Mouse (Mus musculus): ENCODE measurements around the gene Gpd2.
A peak's percentile ranks its signal among the peaks of the same experiment; 100 is the strongest.

Gpd2 gene

DNA sequence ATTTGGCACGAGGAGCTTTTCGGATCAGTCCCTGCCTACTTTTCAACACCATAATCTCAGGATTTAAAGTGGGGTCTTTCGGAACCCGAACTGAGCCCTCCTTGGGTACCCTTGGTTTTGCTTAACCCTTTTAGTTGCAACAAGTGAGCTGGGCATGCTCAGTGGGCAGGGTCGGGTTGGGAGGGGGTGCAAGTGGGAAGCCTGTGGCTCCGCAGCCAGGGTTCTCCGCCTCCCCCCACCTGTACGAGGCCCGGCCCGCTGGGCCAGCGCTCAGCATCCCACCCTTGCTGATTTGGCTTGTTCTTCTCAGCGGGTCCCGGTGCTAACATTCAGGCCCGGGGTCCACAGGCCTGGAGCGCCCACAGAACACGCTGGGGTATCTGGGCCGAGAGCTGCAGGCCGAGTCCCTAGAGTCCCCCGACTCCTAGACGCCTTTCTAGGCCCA is at the start of gene Gpd2:
TSS of gene Gpd2 (plus strand) at position 161 of the 445 bp plus-strand sequence.
- no peak for DNase-seq (ENCODE audit: extremely low spot score, low read depth, low spot score)

DNA sequence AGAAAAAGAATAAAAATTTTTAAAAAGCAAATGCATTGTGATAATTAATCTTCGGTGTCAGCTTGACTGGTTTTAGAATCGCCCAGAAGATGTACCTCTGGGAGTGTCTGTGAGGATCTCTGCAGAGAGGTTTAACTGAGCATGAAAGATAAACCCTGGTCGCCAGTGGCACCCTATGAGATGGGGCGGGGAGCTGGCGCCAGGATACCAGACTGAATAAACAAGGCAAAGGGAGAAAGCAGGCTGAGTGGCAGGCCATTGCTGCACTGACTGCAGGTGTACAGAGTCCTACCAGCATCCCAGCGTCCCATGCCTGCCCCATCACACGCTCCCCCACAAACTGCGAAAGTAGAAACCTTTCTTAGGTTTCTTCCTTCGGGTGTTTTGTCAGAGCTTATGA is 49.2 kb upstream of the Gpd2 start:
- no peak for DNase-seq (ENCODE audit: extremely low spot score, low read depth, low spot score)

GRCm38 (mm10) chr2:57190884-57191283 is 46.6 kb upstream of the Gpd2 start:
- DNase-seq (ENCODE audit: extremely low spot score, low read depth, low spot score) = no peak

GRCm38 (mm10) chr2:57199046-57199445 is 38.4 kb upstream of the Gpd2 start:
- no peak for DNase-seq (ENCODE audit: extremely low spot score, low read depth, low spot score)

- no peak for DNase-seq (ENCODE audit: extremely low spot score, low read depth, low spot score)
Measured at GRCm38 (mm10) chr2:57208472-57209083, 28.9 kb upstream of the Gpd2 start.

DNA sequence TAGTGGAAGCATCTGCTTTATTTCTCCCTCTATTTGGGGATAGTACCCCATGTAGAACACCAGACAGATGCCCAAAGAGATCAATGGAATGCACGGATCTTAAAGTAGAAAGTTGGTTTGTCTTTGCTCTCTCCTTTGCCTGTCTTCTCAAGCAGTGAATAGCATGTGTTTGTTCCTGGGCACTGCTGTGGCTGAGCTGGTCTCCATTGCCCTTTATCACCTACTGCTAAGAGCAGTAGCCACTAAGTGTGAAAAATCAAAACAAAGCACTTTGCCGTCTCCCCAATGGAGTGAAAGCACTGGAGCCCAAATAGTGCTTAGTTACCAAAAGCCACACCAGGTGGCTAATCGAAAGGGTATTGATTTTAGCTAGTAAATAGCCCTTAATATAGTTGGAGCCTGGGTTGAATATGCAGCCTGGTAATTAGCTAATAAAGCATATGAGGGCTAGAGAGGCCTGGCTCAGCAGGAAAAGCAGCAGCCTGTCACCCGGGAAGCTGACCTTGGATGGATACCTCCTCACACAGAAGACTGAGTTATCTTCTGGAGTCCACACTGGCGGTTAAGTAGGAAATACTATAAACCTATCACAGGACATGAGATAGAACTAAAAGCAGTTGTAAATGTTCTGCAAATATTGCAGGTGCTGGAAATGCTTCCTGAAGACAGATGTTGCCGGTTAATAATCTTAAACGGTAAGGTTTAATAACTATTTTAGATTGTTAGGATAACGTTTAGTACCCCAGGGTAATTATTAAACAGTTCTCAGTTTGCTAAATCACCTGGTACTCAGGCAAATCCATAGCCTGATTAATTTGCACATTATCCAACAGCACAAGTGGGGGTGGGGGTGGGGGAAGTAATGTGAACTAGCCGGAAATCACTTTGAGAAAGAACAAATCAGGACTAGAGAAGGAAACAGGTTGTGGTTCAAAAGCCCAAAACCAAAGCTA is 26.1 kb upstream of the Gpd2 start:
- no peak for DNase-seq (ENCODE audit: extremely low spot score, low read depth, low spot score)

DNA sequence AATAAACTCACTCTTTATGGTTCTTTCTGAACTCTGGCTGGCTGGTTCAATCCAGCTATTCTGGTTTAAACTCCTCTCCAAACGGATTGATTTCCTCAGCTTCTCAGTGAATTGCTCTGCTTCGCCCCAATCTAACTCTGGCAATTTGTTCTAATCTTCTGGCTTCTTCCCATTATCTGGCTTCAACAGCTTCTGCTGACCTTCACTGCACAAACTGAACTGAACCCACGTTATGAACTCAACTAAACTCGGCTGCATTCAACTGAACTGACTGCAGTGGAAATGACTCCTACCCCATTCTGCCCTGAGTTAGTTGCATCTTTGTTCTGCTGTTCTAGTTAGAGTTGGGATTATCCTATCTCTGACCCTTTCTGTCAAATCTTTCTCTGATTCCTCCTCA is 24.1 kb upstream of the Gpd2 start:
- DNase-seq (ENCODE audit: extremely low spot score, low read depth, low spot score) = no peak

GRCm38 (mm10) chr2:57223288-57224026 is 14.0 kb upstream of the Gpd2 start:
- no peak for DNase-seq (ENCODE audit: extremely low spot score, low read depth, low spot score)

DNA sequence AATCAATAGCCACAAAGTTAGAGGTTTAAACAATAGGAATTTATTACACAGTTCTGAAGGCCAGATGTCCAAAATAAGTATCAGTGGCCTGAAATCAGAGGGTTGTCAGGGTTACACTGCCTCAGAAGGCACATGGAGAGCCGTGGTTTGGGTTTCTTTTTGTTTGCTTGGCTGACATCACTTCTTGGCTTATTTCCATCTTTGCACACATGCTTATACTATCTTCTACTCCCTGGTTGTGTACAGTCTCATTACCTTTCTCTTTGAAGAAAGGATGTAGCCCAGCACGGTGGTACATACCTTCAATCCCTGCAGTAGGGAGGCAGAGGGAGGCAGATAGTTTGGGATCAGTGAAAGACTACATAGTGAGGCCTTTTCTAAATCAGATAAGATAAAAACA is 12.2 kb upstream of the Gpd2 start:
- no peak for DNase-seq (ENCODE audit: extremely low spot score, low read depth, low spot score)

DNA sequence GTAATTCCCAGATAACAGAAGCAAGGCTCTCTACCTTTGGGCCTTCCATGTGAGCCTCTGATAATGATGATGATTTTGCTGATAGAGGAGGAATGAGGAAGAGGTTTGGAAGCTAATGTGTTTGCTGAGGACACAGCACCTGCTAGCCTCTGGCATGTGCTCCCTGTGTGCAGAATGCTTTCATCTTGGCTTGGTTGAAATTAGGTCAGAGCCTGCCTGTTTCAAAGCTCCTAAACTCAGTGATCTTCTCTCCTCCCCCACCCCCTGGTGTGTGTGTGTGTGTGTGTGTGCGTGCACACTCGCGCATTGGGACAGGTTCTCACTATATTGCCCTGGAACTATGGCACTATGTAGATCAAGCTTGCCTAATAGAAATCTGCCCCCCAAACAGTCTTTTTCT is 10.0 kb upstream of the Gpd2 start:
- DNase-seq (ENCODE audit: extremely low spot score, low read depth, low spot score) = no peak

- DNase-seq (ENCODE audit: extremely low spot score, low read depth, low spot score) = no peak
Measured at GRCm38 (mm10) chr2:57229647-57230240, 7.7 kb upstream of the Gpd2 start.

DNA sequence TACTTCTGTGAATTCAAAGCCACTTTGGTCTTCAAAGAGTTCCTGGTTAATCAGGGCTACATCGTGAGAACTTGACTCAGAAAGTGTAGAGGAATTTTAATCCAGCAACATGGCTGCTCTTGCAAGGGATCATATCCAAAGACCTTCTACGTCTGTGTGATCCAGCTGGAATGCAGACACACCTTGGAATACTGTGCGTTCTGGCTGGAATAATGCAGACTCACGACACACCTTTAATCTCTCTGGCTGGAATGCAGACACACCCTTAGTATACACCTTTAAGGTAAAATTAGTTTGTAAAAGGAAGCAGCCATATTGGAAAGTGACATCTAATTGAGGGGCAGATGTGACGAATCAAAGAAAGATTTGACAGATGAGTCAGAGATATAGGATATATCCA is 6.0 kb upstream of the Gpd2 start:
- DNase-seq (ENCODE audit: extremely low spot score, low read depth, low spot score) = no peak

GRCm38 (mm10) chr2:57232328-57232727 is 5.1 kb upstream of the Gpd2 start:
- no peak for DNase-seq (ENCODE audit: extremely low spot score, low read depth, low spot score)

DNA sequence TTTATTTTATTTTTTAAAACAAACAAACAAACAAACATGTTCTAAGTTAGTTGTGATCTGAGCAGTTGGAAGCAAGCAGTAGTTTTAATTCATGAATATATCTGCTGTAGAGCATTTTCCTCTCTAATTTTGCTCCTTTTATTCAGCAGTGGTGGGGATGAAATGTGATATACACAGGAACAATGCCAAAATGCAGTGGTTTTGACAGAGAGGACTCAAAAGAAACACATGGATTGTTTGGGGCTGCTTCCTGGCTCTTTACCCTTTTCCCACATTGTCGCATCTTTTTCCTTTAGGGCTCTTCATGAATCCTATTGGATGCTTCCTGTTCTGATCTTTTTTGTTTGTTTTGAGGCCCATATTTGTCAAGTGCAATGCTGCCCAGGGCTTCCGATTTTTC is 1.2 kb upstream of the Gpd2 start:
- no peak for DNase-seq (ENCODE audit: extremely low spot score, low read depth, low spot score)

- no peak for DNase-seq (ENCODE audit: extremely low spot score, low read depth, low spot score)
Measured at GRCm38 (mm10) chr2:57237026-57237425, 409 bp upstream of the Gpd2 start.

GRCm38 (mm10) chr2:57237920-57238613 is 632 bp downstream of the Gpd2 start:
- peak; percentile 10 for DNase-seq (ENCODE audit: extremely low spot score, low read depth, low spot score)

DNA sequence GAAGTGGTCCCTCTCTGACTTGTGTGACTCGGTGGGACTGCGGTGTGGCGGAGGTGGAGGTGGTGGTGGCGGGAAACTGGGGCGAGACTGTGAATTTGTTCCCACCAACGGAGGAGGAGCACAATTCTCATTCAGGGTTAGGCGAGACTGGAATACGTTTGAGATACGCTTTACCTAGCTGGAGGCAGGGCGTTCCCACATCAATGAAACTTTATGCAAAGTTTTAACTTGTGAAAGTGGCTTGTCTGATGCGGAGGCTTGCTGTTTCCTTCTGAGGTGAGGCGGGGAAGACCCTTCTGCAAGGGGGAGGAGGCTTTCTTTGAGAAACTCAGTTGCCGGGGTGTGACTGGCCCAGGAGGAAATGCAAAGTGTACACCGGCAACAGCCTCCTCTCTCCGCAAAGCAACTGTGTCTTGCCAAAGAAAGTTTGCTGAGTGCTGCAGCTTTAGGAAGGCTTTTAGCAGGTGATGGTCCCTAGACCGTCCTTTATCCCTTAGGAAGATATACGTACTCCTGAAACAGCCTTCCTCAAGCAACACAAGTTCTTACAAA is 1.3 kb downstream of the Gpd2 start:
- peak; percentile 8 for DNase-seq (ENCODE audit: extremely low spot score, low read depth, low spot score)

- DNase-seq (ENCODE audit: extremely low spot score, low read depth, low spot score) = no peak
Measured at GRCm38 (mm10) chr2:57239356-57239755, 1.9 kb downstream of the Gpd2 start.

GRCm38 (mm10) chr2:57243987-57244386 is 6.6 kb downstream of the Gpd2 start:
- no peak for DNase-seq (ENCODE audit: extremely low spot score, low read depth, low spot score)

- no peak for DNase-seq (ENCODE audit: extremely low spot score, low read depth, low spot score)
Measured at GRCm38 (mm10) chr2:57245721-57246328, 8.4 kb downstream of the Gpd2 start.
